Mouse (Mus musculus) liver, embryonic 14 days (tissue): ENCODE data around the gene Lmo1. TPM values are rescaled to one million over a fixed set of nuclear protein-coding genes. Genes with fewer than 3 reads are reported as not detected.

Experiments used
- polyA plus RNA-seq: library from polyadenylated mRNA; depleted of rRNA; stranded (reverse); fragments of >200 nt; gene quantifications from 2 replicates; pipeline ENCODE4 v1.2.3, GENCODE M21; 2012; rRNA removed

Gene Lmo1
- 0.56 and 0.88 TPM in 2 replicates for polyA plus RNA-seq

DNA sequence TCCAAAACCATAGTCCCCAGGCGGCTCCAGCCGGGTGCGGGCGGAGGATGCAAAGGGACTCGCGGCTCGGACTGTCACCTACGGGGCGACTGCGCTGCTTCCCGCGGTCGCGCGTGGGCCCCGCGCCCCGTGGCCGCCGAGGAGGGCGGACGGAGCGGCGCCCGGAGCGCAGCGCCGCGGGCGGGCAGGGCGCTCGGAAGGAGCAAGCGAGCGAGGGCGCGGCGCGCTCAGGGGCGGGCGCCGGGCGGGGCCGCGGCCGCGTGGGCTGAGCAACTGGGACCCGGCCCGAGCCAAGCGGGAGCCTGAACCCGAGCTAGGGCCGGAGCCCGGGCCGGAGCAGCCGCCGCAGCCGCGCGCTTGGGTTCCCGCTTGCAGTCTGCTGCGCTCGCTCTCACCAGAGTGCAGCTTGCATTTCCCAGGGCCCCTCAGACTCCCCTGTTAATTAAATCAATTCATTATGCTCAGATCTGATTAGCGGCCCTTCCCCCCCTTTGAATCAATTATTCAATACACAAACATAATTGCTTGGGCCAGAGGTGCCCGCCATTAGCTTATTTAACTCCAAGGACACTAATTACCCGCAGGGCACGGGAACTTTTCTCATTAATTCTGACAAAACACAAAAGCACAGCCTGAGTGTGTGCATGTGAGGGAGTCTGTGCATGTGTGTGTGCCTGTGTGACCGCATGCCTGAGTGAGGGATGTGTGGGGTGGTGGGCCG, at the start of gene Lmo1:
Gene Lmo1 (minus strand): TSS at position 259 of the 721 bp plus-strand sequence.

Other genes starting within 250 kb of the Lmo1 start
- 0.01 and 0.02 TPM in 2 replicates for gene Nlrp10, start 245.0 kb downstream of the Lmo1 start, polyA plus RNA-seq
- gene Eif3f, start 240.8 kb downstream of the Lmo1 start, polyA plus RNA-seq, result 34.0 and 41.1 TPM in 2 replicates
- gene Tub, start 224.9 kb downstream of the Lmo1 start, polyA plus RNA-seq, result 0.03 and 0.16 TPM in 2 replicates
- gene Ric3, start 91.9 kb downstream of the Lmo1 start, polyA plus RNA-seq, result 0.34 and 0.37 TPM in 2 replicates